Mouse (Mus musculus) thymus, adult 18-20 months (tissue): ENCODE measurements around the gene Gprc5a.
A peak's percentile ranks its signal among the peaks of the same experiment; 100 is the strongest.

ENCODE experiments used
- DNase-seq, 2 experiments: peaks; one replicate each; pipeline ENCODE4 v3.0.0; 2022; ENCODE audit warnings: mixed read lengths in 2 of 2

Gprc5a gene

DNA sequence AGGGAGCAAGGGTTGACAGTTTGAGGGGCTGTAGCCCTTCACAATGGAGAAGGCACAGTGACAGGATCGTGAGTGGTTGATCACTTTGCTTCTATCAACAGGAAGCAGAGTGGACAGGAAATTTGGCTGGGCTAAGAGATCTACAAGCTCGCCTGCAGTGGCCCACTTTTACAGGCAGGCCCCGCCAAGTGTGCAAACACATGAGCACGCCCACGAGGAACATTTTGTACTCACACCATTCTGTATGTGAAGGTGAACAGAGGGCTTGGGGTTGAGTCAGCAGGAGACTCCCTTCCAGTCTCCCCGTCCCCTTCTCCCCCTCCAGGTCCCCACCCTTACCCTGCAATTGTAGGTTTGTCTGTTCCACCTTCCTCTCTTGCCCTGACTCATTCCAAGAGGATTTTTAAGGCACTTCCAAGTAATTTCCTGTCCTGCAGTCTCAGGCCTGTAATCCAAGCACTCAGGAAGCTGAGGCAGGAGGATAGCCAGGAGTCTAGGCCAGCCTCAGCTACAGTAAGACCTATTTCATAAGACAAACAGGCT lies 9.0 kb downstream of the Gprc5a start:
- no peak for DNase-seq

DNA sequence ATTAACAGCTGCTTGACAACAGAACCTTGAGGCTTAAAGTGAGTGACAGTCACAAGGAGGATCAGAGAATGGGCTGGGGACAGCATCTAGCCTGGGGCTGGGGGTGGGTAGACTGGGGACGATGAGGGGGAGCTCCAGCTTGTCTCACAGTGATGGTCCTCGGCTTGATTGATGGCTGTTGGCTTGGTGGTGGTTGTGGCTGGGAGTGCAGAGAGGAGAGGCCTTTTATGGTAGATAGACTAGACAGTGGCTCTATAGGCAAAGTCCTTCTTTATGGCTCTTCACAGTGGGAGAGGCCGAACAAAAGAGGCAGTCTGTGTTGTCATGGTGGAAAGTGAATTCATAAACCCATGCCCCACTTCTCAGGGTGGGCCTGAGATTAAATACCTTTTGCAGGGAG lies 10.8 kb downstream of the Gprc5a start:
- DNase-seq, result no peak

DNA sequence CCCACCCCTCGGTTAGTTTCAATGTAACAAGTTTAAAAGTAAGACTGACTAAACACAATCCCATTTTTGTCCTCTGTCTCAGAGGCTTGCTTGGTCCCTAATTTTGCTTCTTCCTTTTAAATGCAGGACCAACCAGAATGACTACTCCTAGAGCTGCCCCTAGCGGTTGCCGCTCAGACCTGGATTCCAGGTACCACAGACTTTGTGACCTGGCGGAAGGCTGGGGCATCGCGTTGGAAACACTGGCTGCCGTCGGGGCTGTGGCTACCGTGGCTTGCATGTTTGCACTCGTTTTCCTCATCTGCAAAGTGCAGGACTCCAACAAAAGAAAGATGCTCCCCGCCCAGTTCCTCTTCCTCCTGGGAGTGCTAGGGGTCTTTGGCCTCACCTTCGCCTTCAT lies 13.0 kb downstream of the Gprc5a start:
- no peak for DNase-seq

DNA sequence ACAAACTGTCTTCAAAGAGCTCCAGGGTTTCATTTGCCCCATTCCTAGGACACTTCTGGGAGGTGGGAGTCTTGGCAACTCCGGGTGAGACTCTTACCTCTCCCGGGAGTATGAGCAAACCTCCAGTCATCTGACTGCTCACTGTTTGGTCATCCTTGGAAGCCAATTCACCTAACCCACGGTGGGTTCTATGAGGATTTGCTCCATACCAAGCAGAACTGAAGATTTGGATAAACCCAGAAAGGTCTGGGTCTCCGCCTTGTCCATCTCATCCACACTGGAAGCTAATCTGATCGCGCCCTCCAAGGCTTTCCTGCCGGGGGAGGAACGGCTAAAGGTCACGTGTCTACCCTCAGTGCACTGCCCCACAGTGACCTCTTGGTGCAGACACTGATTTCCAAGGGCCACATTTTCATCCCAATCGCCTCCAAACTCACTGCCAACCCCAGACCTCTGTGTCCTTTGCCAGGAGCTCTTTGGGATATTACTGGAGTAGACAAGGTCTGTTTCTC lies 18.6 kb downstream of the Gprc5a start:
- DNase-seq, result no peak

DNA sequence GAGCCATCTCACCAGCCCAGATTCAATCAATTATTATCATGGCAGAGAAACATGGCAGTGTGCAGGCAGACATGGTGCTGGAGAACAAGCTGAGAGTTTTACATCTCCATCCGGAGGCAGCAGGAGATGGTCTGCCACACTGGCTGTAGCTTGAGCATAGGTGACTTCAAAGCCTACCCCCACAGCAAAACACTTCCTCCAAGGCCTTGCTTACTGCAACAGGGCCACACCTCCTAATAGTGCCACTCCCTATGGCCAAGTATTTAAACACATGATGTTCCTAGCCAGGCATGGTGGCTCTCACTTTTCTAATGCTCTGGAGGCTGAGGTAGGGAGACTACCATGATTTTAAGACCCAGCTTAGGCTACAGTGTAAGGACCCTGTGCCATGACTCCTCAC lies 20.3 kb downstream of the Gprc5a start:
- DNase-seq, result no peak

DNA sequence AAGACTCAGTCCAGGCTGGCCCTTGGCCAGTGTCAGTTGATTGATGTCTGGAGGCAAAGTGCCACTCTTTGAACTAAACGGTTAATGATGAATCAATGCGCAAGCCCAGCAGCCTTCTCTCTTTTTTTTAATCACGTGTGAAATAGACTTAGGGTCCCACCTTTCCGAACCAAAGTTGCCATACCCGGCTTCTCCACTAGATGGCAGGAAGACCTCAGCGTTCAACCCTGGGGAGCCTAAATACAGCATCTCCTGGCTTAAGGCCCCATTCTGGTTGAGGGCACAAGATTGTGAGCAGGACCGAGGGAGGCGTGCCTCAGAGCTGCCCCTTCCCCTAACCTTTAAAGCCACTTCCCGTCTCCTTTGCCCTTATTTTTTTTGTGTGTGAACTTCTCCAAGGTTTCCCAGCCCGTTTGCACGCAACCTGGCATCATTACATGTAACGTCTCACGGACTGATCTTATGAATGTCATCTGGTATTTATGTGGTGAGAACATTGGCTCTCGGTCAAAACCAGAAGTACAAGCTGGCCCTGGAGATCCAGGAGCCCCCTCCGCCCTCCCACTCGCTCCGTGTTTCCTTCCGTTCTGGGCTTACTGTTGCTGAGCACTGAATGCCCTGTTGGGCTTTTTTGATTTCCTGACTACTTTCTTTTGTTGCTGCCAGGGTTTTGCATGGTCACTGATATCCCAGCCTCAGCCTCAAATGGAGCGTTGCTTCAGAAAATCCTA lies 22.4 kb downstream of the Gprc5a start:
- peak; percentile 27 to 42 for DNase-seq

DNA sequence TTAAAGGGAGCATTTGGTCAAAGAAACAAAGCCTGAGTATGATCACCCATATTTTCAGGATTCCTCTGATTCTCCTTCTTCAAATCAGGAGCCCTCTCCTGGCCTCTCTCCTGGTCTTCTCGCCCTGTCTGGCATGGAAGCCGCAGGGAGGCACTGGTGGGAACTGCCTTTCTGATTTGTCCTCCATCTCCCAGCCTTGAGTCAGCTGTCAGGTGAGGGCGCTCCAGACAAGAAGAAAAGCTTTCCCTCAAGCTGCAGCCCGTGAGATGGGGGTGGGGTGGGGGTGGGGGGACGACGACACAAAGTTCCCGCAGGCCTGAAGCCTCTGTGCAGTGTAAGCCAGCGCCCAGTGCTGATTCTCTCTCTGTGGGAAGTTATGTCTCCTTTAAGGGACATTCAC lies 24.3 kb downstream of the Gprc5a start:
- no peak for DNase-seq

DNA sequence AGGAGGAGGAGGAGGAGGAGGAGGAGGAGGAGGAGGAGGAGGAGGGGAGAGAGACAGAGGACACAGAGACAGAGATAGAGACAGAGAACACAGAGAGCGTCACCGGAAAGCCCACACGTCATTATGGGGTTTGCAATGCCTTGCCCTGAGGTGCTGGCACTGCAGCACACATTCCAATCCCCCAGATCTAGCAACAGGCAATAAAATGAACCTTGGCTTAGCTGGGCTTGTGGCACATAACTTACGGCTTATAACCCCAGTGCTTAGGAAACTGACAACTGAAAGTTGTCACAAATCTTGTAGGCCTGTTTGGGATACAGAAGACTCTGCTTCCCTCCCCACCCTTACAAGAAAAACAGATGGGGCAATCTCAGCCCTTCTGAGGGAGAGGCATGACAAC lies 25.2 kb downstream of the Gprc5a start:
- DNase-seq, result no peak

DNA sequence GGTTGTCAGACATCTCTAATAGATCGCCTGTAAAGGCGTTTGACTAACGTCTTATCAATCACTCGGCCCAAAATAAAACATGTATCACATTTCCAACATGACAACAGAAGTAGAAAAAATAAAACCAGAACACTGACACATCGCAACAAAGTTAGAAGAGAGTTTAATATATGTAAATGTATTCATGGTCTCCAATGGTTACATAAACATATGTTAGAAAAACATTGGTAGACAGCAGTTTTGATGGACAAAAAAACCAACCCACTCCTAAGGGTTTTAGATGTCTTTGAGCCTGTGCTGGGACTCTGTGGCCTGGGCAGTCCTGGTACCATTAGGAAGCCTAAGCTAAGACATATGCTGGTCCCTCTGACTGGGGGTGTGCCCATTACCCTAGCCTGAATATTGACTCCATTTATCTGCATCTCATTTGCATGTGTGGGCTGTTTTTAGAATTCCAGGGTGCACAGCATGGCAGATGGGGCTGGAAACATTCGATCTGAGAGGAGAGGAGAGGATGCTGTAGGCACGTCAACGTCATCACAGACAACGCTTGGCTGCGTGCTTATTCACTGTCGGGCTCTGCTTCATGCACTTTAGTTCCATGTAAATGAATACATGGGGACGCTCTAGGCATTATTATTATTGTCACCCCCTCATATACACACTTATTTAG lies 27.5 kb downstream of the Gprc5a start:
- DNase-seq, result no peak

DNA sequence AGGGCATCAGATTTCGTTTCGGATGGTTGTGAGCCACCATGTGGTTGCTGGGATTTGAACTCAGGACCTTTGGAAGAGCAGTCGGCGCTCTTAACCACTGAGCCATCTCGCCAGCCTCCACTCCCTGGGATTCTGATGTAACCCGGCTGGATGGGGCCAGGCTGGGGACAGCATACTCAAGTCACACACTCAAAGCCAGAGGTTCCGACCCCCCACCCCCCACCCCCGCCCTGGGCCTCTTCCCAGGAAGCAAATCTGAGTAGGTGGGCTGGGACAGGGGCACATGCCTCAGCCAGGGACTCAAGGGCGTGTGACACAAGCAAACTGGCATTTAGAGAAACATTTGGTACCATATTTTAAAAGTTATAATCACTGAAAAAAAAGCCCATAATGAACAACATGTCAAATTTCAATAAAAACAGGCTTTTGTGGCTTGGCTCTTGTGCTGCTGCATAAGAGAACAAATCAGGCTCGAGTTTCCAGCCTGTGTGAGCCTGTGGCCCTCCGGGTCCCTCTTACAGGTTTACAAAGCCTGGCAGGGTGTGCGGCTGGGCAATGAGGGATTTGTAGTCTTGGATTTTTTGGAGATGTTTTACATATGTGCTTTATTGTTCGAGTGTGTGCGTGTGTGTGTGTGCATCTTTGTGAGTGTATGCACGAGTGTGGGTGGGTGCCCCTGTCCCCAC lies 35.5 kb downstream of the Gprc5a start:
- DNase-seq, result no peak

DNA sequence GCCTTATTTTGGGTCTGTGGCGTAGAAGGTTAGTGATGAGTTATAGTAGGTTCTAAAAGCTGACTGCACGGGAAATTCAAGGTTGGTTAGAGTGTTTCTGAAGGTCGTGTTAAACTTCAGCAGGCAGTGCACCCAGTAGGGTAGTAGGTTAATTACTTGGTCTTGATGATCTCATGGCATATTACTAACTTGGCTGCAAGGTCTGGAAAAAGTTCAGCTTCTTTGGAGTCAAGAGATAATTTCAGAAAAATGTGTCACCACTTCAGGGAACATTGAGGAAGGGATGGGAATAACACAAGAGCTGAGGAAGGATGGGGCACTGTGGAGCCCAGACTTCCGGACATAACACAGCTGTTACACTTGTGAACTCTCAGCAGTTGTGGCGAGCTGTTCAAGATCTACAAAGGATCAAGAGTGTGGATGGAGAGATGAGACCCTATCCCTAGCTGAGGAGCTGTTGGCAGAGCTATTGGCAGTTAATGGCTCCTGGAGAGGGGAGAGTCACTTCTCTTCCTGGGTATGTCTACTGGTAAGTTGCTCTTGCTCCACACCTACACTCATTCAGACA lies 37.4 kb downstream of the Gprc5a start:
- DNase-seq, result no peak

DNA sequence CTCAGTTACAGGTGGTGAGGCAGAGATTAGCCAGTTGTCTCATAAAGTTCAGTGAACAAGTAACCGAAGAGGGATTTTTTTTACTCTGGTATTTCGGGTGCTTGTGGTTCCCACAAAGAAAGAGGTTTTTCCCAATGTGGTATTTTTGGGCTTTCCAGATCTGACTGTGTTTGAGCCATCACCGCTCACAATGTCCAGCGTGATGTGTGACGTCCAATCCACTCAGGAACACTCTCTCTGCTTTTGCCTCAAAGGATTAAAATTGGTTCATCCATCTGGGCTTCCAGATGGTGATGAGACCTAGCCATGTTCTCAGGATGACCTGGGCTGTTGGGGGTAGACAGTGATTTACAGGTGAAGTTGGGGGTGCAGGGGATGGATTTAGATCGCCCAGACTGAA lies 41.6 kb downstream of the Gprc5a start:
- DNase-seq, result no peak

DNA sequence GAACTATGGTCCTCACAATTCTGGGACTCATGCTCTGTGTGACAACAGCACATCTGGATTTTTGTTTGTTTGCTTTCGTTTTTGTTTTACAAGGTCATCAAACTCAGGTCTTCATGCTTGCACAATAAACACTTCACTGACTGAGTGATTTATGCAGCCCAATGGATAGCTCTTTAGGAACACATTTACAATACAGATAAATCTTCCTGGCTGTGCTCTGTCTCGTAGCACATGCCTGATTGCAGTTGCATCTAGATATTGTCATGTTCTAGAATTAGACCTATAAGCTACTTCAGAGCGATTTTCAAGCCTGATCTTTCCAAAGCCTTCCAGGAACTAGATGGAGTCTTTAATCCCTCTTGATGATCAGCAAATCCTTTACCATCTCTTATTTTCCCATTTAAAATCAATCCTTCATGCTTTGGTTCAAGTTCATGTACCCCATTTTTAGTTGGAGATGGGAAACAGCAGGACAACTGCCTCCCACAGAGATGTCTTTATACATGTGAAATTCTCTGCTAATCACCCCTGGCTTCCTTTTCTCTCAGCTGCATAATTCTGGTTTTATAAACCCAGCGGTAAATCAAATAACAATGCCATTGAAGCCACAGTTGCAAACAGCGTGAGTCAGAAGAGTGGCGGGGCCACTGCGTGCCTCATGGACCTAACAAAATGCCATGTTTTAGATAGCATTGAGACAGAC lies 47.1 kb downstream of the Gprc5a start:
- no peak for DNase-seq

DNA sequence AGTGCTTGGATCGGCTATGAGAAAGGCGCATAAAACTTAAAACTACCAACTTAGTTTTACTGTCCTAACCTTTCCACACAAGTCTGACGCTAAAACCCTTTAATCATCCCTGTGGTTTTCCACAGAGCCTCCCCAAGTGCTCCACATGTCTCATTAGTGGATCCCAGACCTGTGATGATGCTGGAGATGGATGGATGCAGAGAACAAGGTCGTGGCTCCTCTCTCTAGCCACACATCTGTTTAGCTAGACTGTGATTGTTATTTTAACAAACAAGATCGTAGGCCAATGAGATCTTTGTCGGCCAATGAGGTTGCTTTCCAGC lies 47.6 kb downstream of the Gprc5a start:
- DNase-seq, result no peak

DNA sequence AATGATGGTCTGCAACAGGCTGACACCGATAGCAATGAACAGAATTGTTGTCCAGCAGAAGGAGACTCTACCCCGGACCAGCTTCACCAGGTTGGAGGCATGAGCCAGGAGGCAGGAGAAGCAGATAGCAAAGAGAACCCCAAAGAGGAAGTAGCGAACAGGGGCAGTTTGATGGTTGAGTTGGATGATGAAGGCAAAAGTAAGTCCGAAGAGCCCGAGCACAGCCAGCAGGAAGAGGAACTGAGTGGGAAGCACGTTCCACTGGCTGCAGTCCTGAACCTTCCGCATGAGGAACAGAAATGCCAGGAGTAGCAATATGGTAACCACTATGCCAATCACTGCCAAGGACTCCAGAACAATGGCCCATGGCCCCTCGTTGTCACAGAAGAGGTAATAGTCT lies 51.0 kb downstream of the Gprc5a start:
- DNase-seq, result no peak

DNA sequence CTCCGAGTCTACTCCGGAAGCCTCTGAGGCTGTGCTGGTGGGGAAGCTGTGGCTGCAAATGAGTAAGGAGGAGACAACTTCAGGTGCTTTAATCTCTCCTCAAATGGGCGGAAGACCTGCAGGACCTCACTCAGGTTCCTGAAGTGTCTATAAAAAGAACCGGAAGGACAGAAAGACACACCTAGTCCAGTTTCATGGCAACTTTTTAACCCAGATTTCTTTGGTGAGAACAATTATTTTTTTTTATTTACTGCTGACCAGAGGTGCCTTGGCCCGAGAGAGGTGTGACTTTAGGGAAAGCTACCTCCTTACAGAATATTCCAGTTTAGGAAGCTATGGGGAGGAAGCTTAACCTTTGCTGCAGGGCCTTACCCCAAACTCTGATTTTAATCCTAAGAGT lies 52.7 kb downstream of the Gprc5a start, which contains the start of gene Gprc5d:
TSS of gene Gprc5d (minus strand) at position 101 of the 400 bp plus-strand sequence.
- no peak for DNase-seq

DNA sequence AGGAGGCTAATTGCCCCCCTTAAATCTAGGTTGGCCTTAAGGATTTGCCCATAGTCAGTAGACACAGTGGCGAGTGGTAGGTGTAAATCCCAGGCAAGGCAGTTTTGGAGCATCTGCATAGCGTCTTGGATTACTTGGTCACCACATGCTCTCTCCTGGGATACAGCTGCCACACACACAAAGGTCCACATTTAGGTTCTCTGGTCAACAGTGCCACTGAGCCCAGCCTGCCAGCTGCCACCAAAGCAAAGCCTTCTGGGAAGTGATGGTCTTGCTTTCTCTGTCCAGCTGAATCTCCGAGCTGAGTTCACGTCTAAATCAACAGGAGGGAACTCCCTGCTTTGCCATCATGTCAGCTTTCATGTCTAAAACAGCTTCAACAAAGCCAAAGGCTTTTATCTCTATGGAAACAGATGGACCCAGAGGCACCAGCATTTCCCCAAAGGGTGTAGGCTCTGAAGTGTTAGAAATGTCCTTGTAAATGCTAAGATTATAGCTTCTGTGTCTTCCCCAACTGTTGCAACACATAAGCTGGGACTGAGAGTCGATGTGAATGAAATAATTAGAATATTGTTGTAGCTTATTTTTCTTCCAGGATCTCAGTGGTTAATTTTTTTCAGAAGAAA lies 59.4 kb downstream of the Gprc5a start:
- no peak for DNase-seq

DNA sequence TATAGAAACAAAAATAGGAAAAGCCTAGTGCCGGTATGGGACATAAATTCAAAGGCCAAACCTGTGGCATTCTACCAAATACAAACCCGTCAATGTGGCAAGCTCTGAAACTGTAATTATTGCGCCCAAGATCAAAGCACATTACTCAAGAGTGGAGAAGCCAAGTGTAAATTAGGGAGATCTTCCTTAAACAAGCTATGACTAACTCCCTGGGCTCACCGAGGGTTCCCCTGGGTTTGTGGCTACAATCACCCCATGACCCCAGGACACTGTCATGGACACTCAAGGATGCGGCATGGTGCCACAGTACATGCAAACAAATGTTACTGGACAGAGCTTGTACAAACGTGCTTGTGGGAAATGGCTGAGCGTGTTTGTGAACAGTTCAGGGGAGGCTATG lies 67.6 kb downstream of the Gprc5a start:
- no peak for DNase-seq

DNA sequence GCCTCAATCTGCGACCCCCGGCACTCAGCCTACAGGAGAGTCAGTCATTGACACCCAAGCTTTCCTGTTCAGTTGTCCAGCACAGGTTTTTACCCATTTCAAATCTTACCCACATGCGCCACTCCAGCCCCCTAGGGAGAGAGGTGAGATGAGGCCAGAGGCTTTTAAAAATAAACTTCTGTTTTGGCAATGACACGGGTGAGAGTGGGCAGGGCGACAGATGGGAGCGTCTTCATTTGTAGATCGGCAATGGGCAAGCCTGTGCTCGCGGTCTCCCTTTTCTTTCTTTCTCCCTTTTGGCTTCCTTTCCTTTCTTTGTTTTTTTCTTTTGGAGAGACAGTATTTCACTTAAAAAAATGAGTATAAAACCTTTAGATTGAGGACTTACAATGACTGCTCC lies 68.0 kb downstream of the Gprc5a start:
- no peak for DNase-seq
